Mouse (Mus musculus) MEL (cell line): ENCODE data around the gene Pradc1.

Experiments
- BHLHE40 ChIP-seq: IDR thresholded peaks from 2 replicates; pipeline ENCODE4 v1.6.1; 2012; ENCODE audit warnings: low read depth, mild to moderate bottlenecking, inconsistent platforms, low read length, improper control_type of control experiment, borderline replicate concordance
- CTCF ChIP-seq, 3 experiments: IDR thresholded peaks in 2 of 3; conservative IDR thresholded peaks in 1 of 3; 2 replicates each; pipeline ENCODE4 v1.5.1; 2011 to 2012; ENCODE audit warnings: low read length in 3 of 3, low read depth in 2 of 3, mild to moderate bottlenecking in 2 of 3, improper control_type of control experiment in 1 of 3, inconsistent platforms in 1 of 3, mixed read lengths in 1 of 3, moderate library complexity in 1 of 3; ENCODE audit not compliant: control insufficient read depth in 1 of 3, insufficient read depth in 1 of 3, poor library complexity in 1 of 3, severe bottlenecking in 1 of 3
- EP300 ChIP-seq, 2 experiments: IDR thresholded peaks; 2 replicates each; pipeline ENCODE4 v1.6.1; 2011; ENCODE audit warnings: improper control_type of control experiment in 2 of 2, low read length in 2 of 2, low read depth in 1 of 2, mild to moderate bottlenecking in 1 of 2
- POLR2A ChIP-seq, 2 experiments: IDR thresholded peaks; 2 replicates each; pipeline ENCODE4 v1.6.1; 2011 to 2012; ENCODE audit warnings: low read length in 2 of 2, mild to moderate bottlenecking in 2 of 2, control low read depth in 1 of 2, improper control_type of control experiment in 1 of 2, low read depth in 1 of 2, moderate library complexity in 1 of 2; ENCODE audit not compliant: control insufficient read depth in 1 of 2, insufficient read depth in 1 of 2, poor library complexity in 1 of 2
- TAL1 ChIP-seq: IDR thresholded peaks from 2 replicates; pipeline ENCODE4 v1.6.1; 2012; ENCODE audit warnings: mild to moderate bottlenecking, inconsistent platforms, low read length, moderate library complexity, mixed read lengths

- TF ChIP-seq CTCF (IDR thresholded peaks at IDR 0.05 in 2 of 3, conservative IDR thresholded peaks at IDR 0.05 in 1 of 3; ENCODE audit: control insufficient read depth in 1 of 3, insufficient read depth in 1 of 3, low read depth in 2 of 3, low read length in 3 of 3, poor library complexity in 1 of 3, severe bottlenecking in 1 of 3) = no peak
- TF ChIP-seq BHLHE40 = no peak
- no peak for TF ChIP-seq TAL1
- TF ChIP-seq EP300 (IDR thresholded peaks at IDR 0.05; ENCODE audit: low read depth in 1 of 2, low read length in 2 of 2) = no peak
- no peak for TF ChIP-seq POLR2A (IDR thresholded peaks at IDR 0.05; ENCODE audit: control insufficient read depth in 1 of 2, insufficient read depth in 1 of 2, low read depth in 1 of 2, low read length in 2 of 2, poor library complexity in 1 of 2)
These were observed 20.4 kb downstream of the Pradc1 start for GRCm38 (mm10) chr6:85431274-85431841.
